Mouse (Mus musculus): ENCODE measurements at regions not wholly inside any gene's neighbourhood (a gene's known extent, or its start where the extent isn't known, plus 50 kb on each side); places are given as distances from the start of the nearest gene placed in this dataset.
A peak's percentile ranks its signal among the peaks of the same experiment; 100 is the strongest.

DNA sequence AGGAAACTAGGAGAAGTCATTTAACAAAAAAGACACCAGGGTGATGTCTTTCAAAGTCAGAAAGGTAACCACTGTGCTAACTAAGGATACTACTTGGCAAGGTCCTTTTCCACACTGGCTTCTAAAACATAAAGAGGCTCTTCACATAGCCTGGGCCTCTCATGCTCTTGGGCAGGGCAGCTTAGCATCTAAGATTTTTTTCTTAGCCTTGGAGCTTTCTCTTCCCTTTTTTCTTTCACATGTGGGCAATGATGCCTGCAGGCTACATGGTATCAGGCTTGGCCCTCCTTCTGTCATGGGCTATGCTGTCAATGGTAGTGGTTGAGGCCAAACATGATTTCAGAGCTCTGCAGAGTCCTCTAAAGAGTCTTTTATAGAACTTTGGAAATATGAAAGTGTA lies 60.6 kb downstream of the Serpinb6d start:
- Histone ChIP-seq H3K4me2 (ENCODE audit: low read length) (no peak overlapping the region), H3K9me3 (replicated peaks; ENCODE audit: low read length) (no peaks in the 10 kb centered on the region), H3K27me3 (ENCODE audit: insufficient read depth, low read length) (no peaks in the 10 kb centered on the region), H3K4me1 (replicated peaks; ENCODE audit: insufficient read depth, low read length) (no peaks in the 10 kb centered on the region), H3K4me3 (replicated peaks; ENCODE audit: low read depth, low read length) (no peak overlapping the region), H3K36me3 (ENCODE audit: insufficient read depth, low read length) (no peaks in the 10 kb centered on the region), H3K9ac (ENCODE audit: low read depth, low read length) (no peak overlapping the region), H3K27ac (no peak overlapping the region)
- TF ChIP-seq CTCF (IDR thresholded peaks at IDR 0.05; ENCODE audit: low read depth), result no peak
- DNase-seq (ENCODE audit: low spot score) (no peak), ATAC-seq (replicated peaks; ENCODE audit: low FRiP score, low read depth) (no peak)

DNA sequence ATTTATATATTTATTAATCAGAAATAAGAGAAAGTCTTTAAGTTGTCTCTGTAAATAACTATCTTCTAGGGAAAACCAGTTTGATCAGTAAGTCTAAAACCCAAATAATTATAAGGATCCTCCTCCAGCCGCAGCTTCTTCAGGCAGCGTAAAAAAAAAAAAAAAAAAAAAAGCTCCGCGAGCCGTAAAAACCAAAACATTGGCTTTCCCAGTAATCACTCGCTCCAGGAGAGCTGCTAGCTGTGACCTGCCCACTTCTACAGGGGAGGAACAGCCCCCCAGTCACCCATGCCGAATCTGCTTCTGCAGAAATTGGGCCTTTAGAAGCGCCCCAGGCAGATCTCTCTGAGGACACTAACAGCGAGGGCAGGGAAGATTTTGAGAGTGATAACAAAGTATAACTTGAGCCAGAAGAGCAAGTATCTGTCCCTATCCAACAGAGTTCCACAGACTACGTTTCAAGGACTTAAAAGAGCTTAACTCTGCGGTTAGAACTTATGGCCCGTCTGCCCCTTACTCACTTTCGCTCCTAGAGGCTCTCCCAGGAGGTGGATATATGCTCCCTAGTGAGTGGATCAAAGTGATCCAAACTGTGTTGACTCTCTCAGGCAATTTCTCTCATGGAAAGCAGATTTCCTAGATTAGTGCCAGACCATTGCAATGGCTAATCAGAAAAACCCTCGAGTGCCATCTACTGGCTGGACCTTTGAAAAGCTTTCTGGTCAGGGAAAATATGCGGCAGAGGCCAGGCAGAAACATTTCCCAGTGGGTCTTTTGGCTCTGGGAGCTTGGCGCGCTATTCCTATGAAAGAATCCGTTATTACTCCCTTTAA lies 80.7 kb downstream of the Serpinb6e start:
- Histone ChIP-seq H3K27ac (no peak overlapping the region), H3K9ac (ENCODE audit: low read depth, low read length) (no peak overlapping the region)

DNA sequence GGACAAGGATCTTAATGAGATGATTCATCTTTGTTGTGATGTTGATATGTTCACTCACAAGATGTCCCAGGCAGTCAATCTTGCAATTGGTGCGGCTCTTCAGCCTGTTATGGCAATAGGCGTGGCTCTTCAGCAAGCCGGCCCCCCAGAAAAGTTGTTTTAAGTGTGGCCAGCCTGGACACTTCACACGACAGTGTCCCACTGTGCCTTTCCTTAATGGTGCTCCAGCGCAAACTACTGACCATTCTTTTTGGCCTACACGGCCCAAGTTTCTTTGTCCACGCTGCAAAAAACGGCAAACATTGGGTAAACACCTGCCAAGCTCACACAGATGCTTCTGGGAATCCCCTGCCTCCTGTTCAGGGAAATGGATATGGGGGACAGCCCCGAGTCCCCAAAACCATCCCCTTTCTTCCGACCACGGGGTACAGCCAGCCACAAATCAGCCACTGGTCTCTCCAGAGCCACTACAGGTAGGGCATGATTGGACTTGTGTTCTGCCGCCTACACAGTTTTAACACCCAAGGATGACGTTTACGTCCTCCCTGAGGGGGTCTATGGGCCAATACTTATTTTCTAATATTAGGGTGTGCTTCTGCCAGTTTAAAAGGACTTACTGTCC lies 79.8 kb downstream of the Serpinb6e start:
- Histone ChIP-seq H3K4me2 (ENCODE audit: low read length) (no peak overlapping the region), H3K4me1 (replicated peaks; ENCODE audit: insufficient read depth, low read length) (no peaks in the 10 kb centered on the region), H3K27me3 (ENCODE audit: insufficient read depth, low read length) (no peaks in the 10 kb centered on the region), H3K27ac (no peak overlapping the region), H3K9ac (ENCODE audit: low read depth, low read length) (no peak overlapping the region), H3K36me3 (ENCODE audit: insufficient read depth, low read length) (no peaks in the 10 kb centered on the region), H3K9me3 (replicated peaks; ENCODE audit: low read length) (no peaks in the 10 kb centered on the region), H3K4me3 (replicated peaks; ENCODE audit: low read depth, low read length) (no peak overlapping the region)
- DNase-seq (ENCODE audit: low spot score) (no peak), ATAC-seq (replicated peaks; ENCODE audit: low FRiP score, low read depth) (no peak)
- WGBS, result 83% methylated on average over 14 of the region's 14 CpGs
- no peak for TF ChIP-seq CTCF (IDR thresholded peaks at IDR 0.05; ENCODE audit: low read depth)

More for the DNA sequence above, 80.7 kb downstream of the Serpinb6e start:
- Histone ChIP-seq H3K36me3 (ENCODE audit: insufficient read depth, low read length) (no peaks in the 10 kb centered on the region), H3K4me2 (ENCODE audit: low read length) (peak overlapping the region; percentile 34), H3K4me1 (replicated peaks; ENCODE audit: insufficient read depth, low read length) (no peaks in the 10 kb centered on the region), H3K9me3 (replicated peaks; ENCODE audit: low read length) (no peaks in the 10 kb centered on the region), H3K4me3 (replicated peaks; ENCODE audit: low read depth, low read length) (0 out of 2 replicates have a peak overlapping the region, but pooled peaks have one; percentile 0), H3K27me3 (ENCODE audit: insufficient read depth, low read length) (no peaks in the 10 kb centered on the region)
- peak; percentile 84 for DNase-seq (ENCODE audit: low spot score)
- 0 out of 2 replicates have a peak, but pooled peaks have one; percentile 57 for ATAC-seq (replicated peaks; ENCODE audit: low FRiP score, low read depth)
- TF ChIP-seq CTCF (IDR thresholded peaks at IDR 0.05; ENCODE audit: low read depth), result peak; percentile 77
- 40% methylated on average over 18 of the region's 18 CpGs for WGBS

All from kidney, postnatal 0 days (tissue).